Mouse (Mus musculus) hindbrain, embryonic 14.5 days (tissue): ENCODE results near the gene Ctsw. TPM values are rescaled to one million over a fixed set of nuclear protein-coding genes. Genes with fewer than 3 reads are reported as not detected.

Experiments
- ATAC-seq: fragments of 200-750 bp; cut with Nextera tagmentation; 2 replicates; pipeline ENCODE4 v1.8.0; 2017; ENCODE audit warnings: moderate number of reproducible peaks, mild to moderate bottlenecking, moderate TSS enrichment, moderate library complexity; ENCODE audit not compliant: low FRiP score
- DNase-seq: peaks from one replicate; pipeline ENCODE4 v3.0.0-alpha.2; 2015; ENCODE audit warnings: low spot score
- H3K27ac ChIP-seq: fragments of 300-500 bp; sonication (generic); 2 replicates; pipeline ENCODE4 v1.5.1; 2014; ENCODE audit warnings: mild to moderate bottlenecking, moderate library complexity
- H3K27me3 ChIP-seq: fragments of 300-500 bp; sonication (generic); 2 replicates; pipeline ENCODE4 v1.6.1; 2014; ENCODE audit warnings: mild to moderate bottlenecking, low read length, mixed read lengths; ENCODE audit not compliant: control insufficient read depth, insufficient read depth
- H3K36me3 ChIP-seq: fragments of 300-500 bp; sonication (generic); replicated peaks from 2 replicates; pipeline ENCODE4 v1.6.1; 2014; ENCODE audit not compliant: control insufficient read depth, insufficient read depth
- H3K4me1 ChIP-seq: fragments of 300-500 bp; sonication (generic); replicated peaks from 2 replicates; pipeline ENCODE4 v1.6.1; 2014; ENCODE audit warnings: antibody characterized with exemption, low read length, mixed read lengths; ENCODE audit not compliant: control insufficient read depth, insufficient read depth
- H3K4me2 ChIP-seq: fragments of 300-500 bp; sonication (generic); replicated peaks from 2 replicates; pipeline ENCODE4 v1.6.1; 2014; ENCODE audit warnings: mild to moderate bottlenecking, moderate library complexity
- H3K4me3 ChIP-seq: fragments of 300-500 bp; sonication (generic); replicated peaks from 2 replicates; pipeline ENCODE4 v1.5.1; 2014; ENCODE audit warnings: mild to moderate bottlenecking, low read length
- H3K9ac ChIP-seq: fragments of 300-500 bp; sonication (generic); 2 replicates; pipeline ENCODE4 v1.6.1; 2014
- H3K9me3 ChIP-seq: fragments of 300-500 bp; sonication (generic); 2 replicates; pipeline ENCODE4 v1.6.1; 2016; ENCODE audit warnings: low read length; ENCODE audit not compliant: control insufficient read depth
- whole genome bisulfite sequencing: fragments of 180-500 bp; shearing (Covaris S2); extraction: QIAGEN DNeasy Blood & Tissue Kit; methylation state at CpG from one replicate; pipeline ENCODE4 v1.1.7; 2014; 5-methylcytosine and 5-hydroxymethylcytosine counted together
- polyA plus RNA-seq: library from polyadenylated mRNA; unstranded; fragments of >200 nt; fragmentation: Nextera tagmentation; extraction: Ambion mirVana; gene quantifications from 2 replicates; pipeline ENCODE4 v1.2.1, GENCODE M21; 2014

Ctsw gene
- polyA plus RNA-seq, 1 experiment from 2014 or later, result 5.4 TPM

- under 1% methylated on average over 70 of the region's 70 CpGs for WGBS
- H3K4me3 ChIP-seq, result peak overlapping the region; percentile 70
- H3K9ac ChIP-seq, result peak overlapping the region; percentile 81
- H3K4me2 ChIP-seq, result peak overlapping the region; percentile 94
- DNase-seq (peak; percentile 95), ATAC-seq (peak; percentile 94)
- peaks cover 20% of the 10 kb centered on the region for H3K36me3 ChIP-seq
- no peaks in the 10 kb centered on the region for H3K9me3 ChIP-seq
- H3K27me3 ChIP-seq, result no peaks in the 10 kb centered on the region
- peaks cover 40% of the 10 kb centered on the region for H3K4me1 ChIP-seq
- peak overlapping the region; percentile 94 for H3K27ac ChIP-seq
Measured at GRCm38 (mm10) chr19:5456922-5457745, 11.2 kb downstream of the Ctsw start.

GRCm38 (mm10) chr19:5456241-5456921, 11.9 kb downstream of the Ctsw start:
- DNase-seq, result no peak
- H3K9ac ChIP-seq, result peak overlapping the region; percentile 81
- 5% methylated on average over 26 of the region's 26 CpGs for WGBS
- H3K4me2 ChIP-seq, result peak overlapping the region; percentile 94
- peaks cover 36% of the 10 kb centered on the region for H3K4me1 ChIP-seq
- H3K27me3 ChIP-seq, result no peaks in the 10 kb centered on the region; the same call in 1 of the 2 replicates
- peak overlapping the region; percentile 70 for H3K4me3 ChIP-seq
- no peaks in the 10 kb centered on the region for H3K9me3 ChIP-seq
- H3K27ac ChIP-seq, result peak overlapping the region; percentile 94
- no peak for ATAC-seq
- peaks cover 14% of the 10 kb centered on the region for H3K36me3 ChIP-seq

- peak overlapping the region; percentile 70 for H3K4me3 ChIP-seq
- peaks cover 5% of the 10 kb centered on the region; the same call in 1 of the 2 replicates for H3K27me3 ChIP-seq
- H3K4me1 ChIP-seq, result peaks cover 30% of the 10 kb centered on the region
- H3K36me3 ChIP-seq, result peaks cover 14% of the 10 kb centered on the region
- DNase-seq (no peak), ATAC-seq (no peak)
- H3K9me3 ChIP-seq, result no peaks in the 10 kb centered on the region
- H3K9ac ChIP-seq, result peak overlapping the region; percentile 81
- 61% methylated on average over 8 of the region's 8 CpGs for WGBS
- peak overlapping the region; percentile 94 for H3K4me2 ChIP-seq
- H3K27ac ChIP-seq, result peak overlapping the region; percentile 94
Measured at GRCm38 (mm10) chr19:5455568-5455967, 12.7 kb downstream of the Ctsw start.

GRCm38 (mm10) chr19:5455037-5455436, 13.3 kb downstream of the Ctsw start:
- Histone ChIP-seq H3K9me3 (no peaks in the 10 kb centered on the region), H3K27ac (no peak overlapping the region), H3K27me3 (peaks cover 10% of the 10 kb centered on the region; the same call in 1 of the 2 replicates), H3K4me2 (peak overlapping the region; percentile 94), H3K9ac (peak overlapping the region; percentile 81), H3K36me3 (peaks cover 14% of the 10 kb centered on the region), H3K4me1 (peaks cover 29% of the 10 kb centered on the region), H3K4me3 (peak overlapping the region; percentile 70; the same call in 1 of the 2 replicates)
- DNase-seq, result no peak
- ATAC-seq, result no peak
- 85% methylated on average over 12 of the region's 12 CpGs for WGBS

- no peak for ATAC-seq
- Histone ChIP-seq H3K27me3 (peaks cover 42% of the 10 kb centered on the region), H3K27ac (no peak overlapping the region), H3K4me2 (no peak overlapping the region), H3K36me3 (peaks cover 14% of the 10 kb centered on the region), H3K9ac (no peak overlapping the region), H3K4me1 (peaks cover 28% of the 10 kb centered on the region), H3K9me3 (no peaks in the 10 kb centered on the region), H3K4me3 (no peak overlapping the region)
- DNase-seq, result no peak
- WGBS, result 75% methylated on average over 6 of the region's 6 CpGs
Measured at GRCm38 (mm10) chr19:5451766-5452165, 16.5 kb downstream of the Ctsw start.

GRCm38 (mm10) chr19:5449673-5450072, 18.6 kb downstream of the Ctsw start:
- peaks cover 60% of the 10 kb centered on the region for H3K27me3 ChIP-seq
- no peak for ATAC-seq
- 91% methylated on average over 3 of the region's 3 CpGs for WGBS

GRCm38 (mm10) chr19:5448354-5449150, 19.8 kb downstream of the Ctsw start:
- Histone ChIP-seq H3K9me3 (no peaks in the 10 kb centered on the region), H3K4me1 (peaks cover 10% of the 10 kb centered on the region; the same call in 1 of the 2 replicates), H3K36me3 (peaks cover 3% of the 10 kb centered on the region; the same call in 1 of the 2 replicates), H3K27ac (no peak overlapping the region), H3K9ac (peak overlapping the region; percentile 44; the same call in 1 of the 2 replicates), H3K27me3 (peaks cover 61% of the 10 kb centered on the region), H3K4me2 (peak overlapping the region; percentile 86), H3K4me3 (peak overlapping the region; percentile 48)
- 8% methylated on average over 36 of the region's 36 CpGs for WGBS
- DNase-seq (no peak), ATAC-seq (no peak)

More at GRCm38 (mm10) chr19:5449673-5450072, 18.6 kb downstream of the Ctsw start:
- Histone ChIP-seq H3K4me2 (no peak overlapping the region), H3K4me1 (peaks cover 10% of the 10 kb centered on the region; the same call in 1 of the 2 replicates), H3K27ac (no peak overlapping the region), H3K4me3 (no peak overlapping the region), H3K36me3 (peaks cover 14% of the 10 kb centered on the region), H3K9me3 (no peaks in the 10 kb centered on the region), H3K9ac (no peak overlapping the region)
- DNase-seq, result no peak

- Histone ChIP-seq H3K27ac (no peak within 1 kb of the TSS), H3K4me2 (peak within 1 kb of the TSS; percentile 86), H3K9ac (peak within 1 kb of the TSS; percentile 44), H3K9me3 (no peaks in the 10 kb centered on the region), H3K4me3 (peak within 1 kb of the TSS; percentile 48), H3K36me3 (no peaks in the 10 kb centered on the region; the same call in 1 of the 2 replicates), H3K4me1 (peaks cover 10% of the 10 kb centered on the region; the same call in 1 of the 2 replicates), H3K27me3 (peaks cover 61% of the 10 kb centered on the region)
- peak; percentile 72 for ATAC-seq
- DNase-seq, result peak; percentile 63
- under 1% methylated on average over 70 of the region's 70 CpGs for WGBS
Measured at GRCm38 (mm10) chr19:5447515-5448353, 20.6 kb downstream of the Ctsw start, which contains the start of gene Fosl1. Gene Fosl1, plus strand, starts transcription at chr19:5447547.
